Mouse (Mus musculus) megakaryocyte, adult 5-6 weeks (primary cell): Measurements from ENCODE around the gene Zbtb24. TPM values are rescaled to one million over a fixed set of nuclear protein-coding genes. Genes with fewer than 3 reads are reported as not detected.

Experiments used
- ATAC-seq: 2 replicates; pipeline ENCODE4 v1.8.0; 2016; ENCODE audit warnings: mild to moderate bottlenecking, inconsistent platforms; ENCODE audit not compliant: poor library complexity, severe bottlenecking
- total RNA-seq, 2 experiments: library from RNA; stranded (forward) in 1 of 2; stranded (reverse) in 1 of 2; fragments of 153-499, 151-499 nt in 1 of 2; fragments of 221-1000, 200-1000 nt in 1 of 2; gene quantifications; 2 replicates each; pipeline versions ENCODE4 v1.2.3 to v1.2.4; 2015 to 2017

The Zbtb24 gene
- total RNA-seq, 2 experiments from 2014 or later, result 12.6 to 26.2 TPM

GRCm38 (mm10) chr10:41490518-41490873 lies 40.3 kb downstream of the Zbtb24 start:
- ATAC-seq, result no peak

GRCm38 (mm10) chr10:41491111-41491510 lies 40.9 kb downstream of the Zbtb24 start:
- no peak for ATAC-seq

GRCm38 (mm10) chr10:41500941-41501340 lies 50.8 kb downstream of the Zbtb24 start:
- ATAC-seq, result no peak

- no peak for ATAC-seq
Observed at GRCm38 (mm10) chr10:41504996-41505395, 54.8 kb downstream of the Zbtb24 start.

GRCm38 (mm10) chr10:41505446-41505845 lies 55.3 kb downstream of the Zbtb24 start:
- ATAC-seq, result peak; percentile 91

- ATAC-seq, result peak; percentile 83
Observed at GRCm38 (mm10) chr10:41509160-41509559, 59.0 kb downstream of the Zbtb24 start.

- no peak for ATAC-seq
Observed at GRCm38 (mm10) chr10:41514301-41514700, 64.1 kb downstream of the Zbtb24 start.

GRCm38 (mm10) chr10:41514921-41515320 lies 64.7 kb downstream of the Zbtb24 start:
- ATAC-seq, result no peak

Other genes with a start within 250 kb of the Zbtb24 start
- gene Fig4, start 147.1 kb upstream of the Zbtb24 start, total RNA-seq (2015), result 25.7 and 25.9 TPM in 2 replicates
- 30.9 and 32.1 TPM in 2 replicates for gene Fig4, start 147.1 kb upstream of the Zbtb24 start, total RNA-seq (2017)
- not detected in 2 replicates for gene Ak9, start 146.4 kb upstream of the Zbtb24 start, total RNA-seq (2015)
- gene Ak9, start 146.4 kb upstream of the Zbtb24 start, total RNA-seq (2017), result 0.07 TPM in 1 of 2 replicates, not detected in the other
- 48.0 and 57.5 TPM in 2 replicates for gene Mical1, start 25.9 kb downstream of the Zbtb24 start, total RNA-seq (2015)
- gene Mical1, start 25.9 kb downstream of the Zbtb24 start, total RNA-seq (2017), result 59.9 and 60.7 TPM in 2 replicates
- gene Smpd2, start 40.0 kb downstream of the Zbtb24 start, total RNA-seq (2015), result 9.4 and 14.3 TPM in 2 replicates
- gene Smpd2, start 40.0 kb downstream of the Zbtb24 start, total RNA-seq (2017), result 10.9 and 11.3 TPM in 2 replicates
- gene Ppil6, start 40.1 kb downstream of the Zbtb24 start, total RNA-seq (2015), result 1.2 and 1.3 TPM in 2 replicates
- gene Ppil6, start 40.1 kb downstream of the Zbtb24 start, total RNA-seq (2017), result not detected in 2 replicates
- 161 and 188 TPM in 2 replicates for gene Cd164, start 69.0 kb downstream of the Zbtb24 start, total RNA-seq (2015)
- gene Cd164, start 69.0 kb downstream of the Zbtb24 start, total RNA-seq (2017), result 115 and 135 TPM in 2 replicates